Comparison of ENCODE assay signal across 8 mouse cellular contexts in genomic region chr10:126810346-126811095, GRCm38 (mm10).
DNase-seq lines count a peak whose midpoint lies in the region; ATAC-seq and TF ChIP-seq lines count a peak whose summit lies in the region.

No protein-coding gene starts in this region.

- DNase-seq in layer of hippocampus, postnatal 14 days (ENCODE audit: low spot score in 2 of 2): peak; percentile 35 to 41
- DNase-seq in layer of hippocampus, postnatal 25 days (ENCODE audit: extremely low spot score in 1 of 2, low spot score in 1 of 2): no peak
- peak; percentile 56 for DNase-seq in R1 (ENCODE audit: low read depth, low spot score)
- DNase-seq in forebrain, postnatal 0 days: peak; percentile 64
- no peak for DNase-seq in liver, embryonic 13.5 days
- no peak for DNase-seq in cerebellum, adult 9-10 months
- DNase-seq in layer of hippocampus, adult 11-12 months (ENCODE audit: low spot score): no peak

- peak overlapping the region; percentile 24; the same call in 1 of the 2 replicates for H3K4me3 ChIP-seq in forebrain, postnatal 0 days (ENCODE audit: low read depth, low read length)
- no peak overlapping the region for H3K4me3 ChIP-seq in liver, embryonic 13.5 days (replicated peaks)

- TF ChIP-seq CTCF in forebrain, postnatal 0 days (IDR thresholded peaks at IDR 0.05; ENCODE audit: low read depth): peak; percentile 52

- peak; percentile 28 for ATAC-seq in forebrain, postnatal 0 days
- ATAC-seq in liver, embryonic 13.5 days (ENCODE audit: low read depth): no peak
- ATAC-seq in erythroblast, adult 5-6 weeks (replicated peaks; ENCODE audit: low FRiP score, poor library complexity, severe bottlenecking): no peak

- H3K27ac ChIP-seq in forebrain, postnatal 0 days (ENCODE audit: low read depth, low read length): peak overlapping the region; percentile 73; the same call in 1 of the 2 replicates
- no peak overlapping the region for H3K27ac ChIP-seq in liver, embryonic 13.5 days

- H3K36me3 ChIP-seq in forebrain, postnatal 0 days (ENCODE audit: insufficient read depth): no peaks in the 10 kb centered on the region
- H3K36me3 ChIP-seq in liver, embryonic 13.5 days: no peaks in the 10 kb centered on the region

- H3K9me3 ChIP-seq in forebrain, postnatal 0 days (ENCODE audit: low read length): no peaks in the 10 kb centered on the region
- no peaks in the 10 kb centered on the region for H3K9me3 ChIP-seq in liver, embryonic 13.5 days (replicated peaks)

- H3K27me3 ChIP-seq in forebrain, postnatal 0 days (ENCODE audit: insufficient read depth, low read length): no peaks in the 10 kb centered on the region
- no peaks in the 10 kb centered on the region for H3K27me3 ChIP-seq in liver, embryonic 13.5 days

- peak overlapping the region; percentile 44 for H3K4me2 ChIP-seq in forebrain, postnatal 0 days (ENCODE audit: low read depth)
- peak overlapping the region; percentile 45; the same call in 1 of the 2 replicates for H3K4me2 ChIP-seq in liver, embryonic 13.5 days

- H3K9ac ChIP-seq in forebrain, postnatal 0 days: 0 out of 2 replicates have a peak overlapping the region, but pooled peaks have one; percentile 40
- no peak overlapping the region for H3K9ac ChIP-seq in liver, embryonic 13.5 days

- WGBS in forebrain, postnatal 0 days: 37% methylated on average over 11 of the region's 11 CpGs
- 65% methylated on average over 11 of the region's 11 CpGs for WGBS in liver, embryonic 13.5 days (ENCODE audit: insufficient replicate concordance)

- peaks cover 3% of the 10 kb centered on the region; the same call in 1 of the 2 replicates for H3K4me1 ChIP-seq in forebrain, postnatal 0 days (ENCODE audit: insufficient read depth)
- H3K4me1 ChIP-seq in liver, embryonic 13.5 days (replicated peaks): no peaks in the 10 kb centered on the region; the same call in 1 of the 2 replicates

Comparison
In these comparisons a context has a peak if more than half of its experiments do, and no peak if none do; other contexts are left out.
1. DNase-seq: peak in layer of hippocampus, postnatal 14 days (2 of 2), R1 (single experiment) and forebrain, postnatal 0 days (single experiment); none in layer of hippocampus, postnatal 25 days (0 of 2), liver, embryonic 13.5 days (single experiment), cerebellum, adult 9-10 months (single experiment) and layer of hippocampus, adult 11-12 months (single experiment).